Mouse (Mus musculus): ENCODE measurements around the gene Psmd1. TPM values are rescaled to one million over a fixed set of nuclear protein-coding genes. Genes with fewer than 3 reads are reported as not detected.

Psmd1 gene
- polyA plus RNA-seq, 1 experiment from 2014 or later, result 222 TPM

- 96% methylated on average over 6 of the region's 6 CpGs for WGBS
These were observed 92.4 kb downstream of the Psmd1 start for GRCm38 (mm10) chr1:86156595-86156994.

GRCm38 (mm10) chr1:86160059-86160458 lies 95.9 kb downstream of the Psmd1 start:
- ATAC-seq (ENCODE audit: insufficient number of reproducible peaks, low FRiP score, low TSS enrichment, low read depth) (no peak), DNase-seq (ENCODE audit: low spot score) (no peak)
- Histone ChIP-seq H3K4me2 (ENCODE audit: low read depth, severe bottlenecking) (no peak overlapping the region), H3K36me3 (ENCODE audit: control insufficient read depth, insufficient read depth, low read length) (peaks cover 7% of the 10 kb centered on the region; the same call in 1 of the 2 replicates), H3K9me3 (ENCODE audit: control insufficient read depth, low read length) (no peaks in the 10 kb centered on the region), H3K27me3 (ENCODE audit: control insufficient read depth, insufficient read depth, low read length) (no peaks in the 10 kb centered on the region), H3K9ac (ENCODE audit: low read length) (no peak overlapping the region), H3K27ac (replicated peaks; ENCODE audit: low read depth, low read length) (no peak overlapping the region), H3K4me1 (ENCODE audit: control insufficient read depth, insufficient read depth, low read length) (peaks cover 4% of the 10 kb centered on the region), H3K4me3 (ENCODE audit: low read depth, low read length) (no peak overlapping the region)
- 92% methylated on average over 6 of the region's 6 CpGs for WGBS

More at GRCm38 (mm10) chr1:86156595-86156994, 92.4 kb downstream of the Psmd1 start:
- DNase-seq (ENCODE audit: low spot score) (no peak), ATAC-seq (ENCODE audit: insufficient number of reproducible peaks, low FRiP score, low TSS enrichment, low read depth) (no peak)
- Histone ChIP-seq H3K27me3 (ENCODE audit: control insufficient read depth, insufficient read depth, low read length) (no peaks in the 10 kb centered on the region), H3K4me3 (ENCODE audit: low read depth, low read length) (no peak overlapping the region), H3K9me3 (ENCODE audit: control insufficient read depth, low read length) (no peaks in the 10 kb centered on the region), H3K4me2 (ENCODE audit: low read depth, severe bottlenecking) (no peak overlapping the region), H3K4me1 (ENCODE audit: control insufficient read depth, insufficient read depth, low read length) (peaks cover 6% of the 10 kb centered on the region), H3K36me3 (ENCODE audit: control insufficient read depth, insufficient read depth, low read length) (peaks cover 7% of the 10 kb centered on the region; the same call in 1 of the 2 replicates), H3K9ac (ENCODE audit: low read length) (no peak overlapping the region), H3K27ac (replicated peaks; ENCODE audit: low read depth, low read length) (no peak overlapping the region)

- H3K4me3 ChIP-seq (ENCODE audit: low read depth, low read length), result no peak overlapping the region
- peaks cover under 1% of the 10 kb centered on the region for H3K4me1 ChIP-seq (ENCODE audit: control insufficient read depth, insufficient read depth, low read length)
- H3K27me3 ChIP-seq (ENCODE audit: control insufficient read depth, insufficient read depth, low read length), result no peaks in the 10 kb centered on the region
- ATAC-seq (ENCODE audit: insufficient number of reproducible peaks, low FRiP score, low TSS enrichment, low read depth) (no peak), DNase-seq (ENCODE audit: low spot score) (no peak)
- no peak overlapping the region for H3K4me2 ChIP-seq (ENCODE audit: low read depth, severe bottlenecking)
- peaks cover 7% of the 10 kb centered on the region; the same call in 1 of the 2 replicates for H3K36me3 ChIP-seq (ENCODE audit: control insufficient read depth, insufficient read depth, low read length)
- WGBS, result 95% methylated on average over 5 of the region's 5 CpGs
- H3K9ac ChIP-seq (ENCODE audit: low read length), result no peak overlapping the region
- no peak overlapping the region for H3K27ac ChIP-seq (replicated peaks; ENCODE audit: low read depth, low read length)
- no peaks in the 10 kb centered on the region for H3K9me3 ChIP-seq (ENCODE audit: control insufficient read depth, low read length)
These were observed 96.3 kb downstream of the Psmd1 start for GRCm38 (mm10) chr1:86160479-86160878.

GRCm38 (mm10) chr1:86161061-86161460 lies 96.9 kb downstream of the Psmd1 start:
- Histone ChIP-seq H3K9me3 (ENCODE audit: control insufficient read depth, low read length) (no peaks in the 10 kb centered on the region), H3K4me3 (ENCODE audit: low read depth, low read length) (no peak overlapping the region), H3K9ac (ENCODE audit: low read length) (no peak overlapping the region), H3K27ac (replicated peaks; ENCODE audit: low read depth, low read length) (no peak overlapping the region), H3K4me1 (ENCODE audit: control insufficient read depth, insufficient read depth, low read length) (no peaks in the 10 kb centered on the region), H3K4me2 (ENCODE audit: low read depth, severe bottlenecking) (no peak overlapping the region), H3K27me3 (ENCODE audit: control insufficient read depth, insufficient read depth, low read length) (no peaks in the 10 kb centered on the region), H3K36me3 (ENCODE audit: control insufficient read depth, insufficient read depth, low read length) (peaks cover 7% of the 10 kb centered on the region; the same call in 1 of the 2 replicates)
- WGBS, result 95% methylated on average over 5 of the region's 5 CpGs
- DNase-seq (ENCODE audit: low spot score) (no peak), ATAC-seq (ENCODE audit: insufficient number of reproducible peaks, low FRiP score, low TSS enrichment, low read depth) (no peak)

GRCm38 (mm10) chr1:86174602-86175001 lies 110.4 kb downstream of the Psmd1 start:
- 89% methylated on average over 5 of the region's 5 CpGs for WGBS
- peaks cover 5% of the 10 kb centered on the region; the same call in 1 of the 2 replicates for H3K36me3 ChIP-seq (ENCODE audit: control insufficient read depth, insufficient read depth, low read length)

GRCm38 (mm10) chr1:86176066-86176465 lies 111.9 kb downstream of the Psmd1 start:
- Histone ChIP-seq H3K9ac (ENCODE audit: low read length) (no peak overlapping the region), H3K4me2 (ENCODE audit: low read depth, severe bottlenecking) (no peak overlapping the region), H3K9me3 (ENCODE audit: control insufficient read depth, low read length) (no peaks in the 10 kb centered on the region), H3K4me1 (ENCODE audit: control insufficient read depth, insufficient read depth, low read length) (no peaks in the 10 kb centered on the region), H3K36me3 (ENCODE audit: control insufficient read depth, insufficient read depth, low read length) (peaks cover 5% of the 10 kb centered on the region; the same call in 1 of the 2 replicates), H3K27me3 (ENCODE audit: control insufficient read depth, insufficient read depth, low read length) (no peaks in the 10 kb centered on the region), H3K27ac (replicated peaks; ENCODE audit: low read depth, low read length) (no peak overlapping the region), H3K4me3 (ENCODE audit: low read depth, low read length) (no peak overlapping the region)
- DNase-seq (ENCODE audit: low spot score) (no peak), ATAC-seq (ENCODE audit: insufficient number of reproducible peaks, low FRiP score, low TSS enrichment, low read depth) (no peak)
- 76% methylated on average over 2 of the region's 2 CpGs for WGBS

More at GRCm38 (mm10) chr1:86174602-86175001, 110.4 kb downstream of the Psmd1 start:
- no peaks in the 10 kb centered on the region for H3K9me3 ChIP-seq (ENCODE audit: control insufficient read depth, low read length)
- H3K27ac ChIP-seq (replicated peaks; ENCODE audit: low read depth, low read length), result no peak overlapping the region
- DNase-seq (ENCODE audit: low spot score) (no peak), ATAC-seq (ENCODE audit: insufficient number of reproducible peaks, low FRiP score, low TSS enrichment, low read depth) (no peak)
- H3K27me3 ChIP-seq (ENCODE audit: control insufficient read depth, insufficient read depth, low read length), result no peaks in the 10 kb centered on the region
- H3K9ac ChIP-seq (ENCODE audit: low read length), result no peak overlapping the region
- no peak overlapping the region for H3K4me2 ChIP-seq (ENCODE audit: low read depth, severe bottlenecking)
- H3K4me1 ChIP-seq (ENCODE audit: control insufficient read depth, insufficient read depth, low read length), result no peaks in the 10 kb centered on the region
- H3K4me3 ChIP-seq (ENCODE audit: low read depth, low read length), result no peak overlapping the region

- Histone ChIP-seq H3K27me3 (ENCODE audit: control insufficient read depth, insufficient read depth, low read length) (no peaks in the 10 kb centered on the region), H3K36me3 (ENCODE audit: control insufficient read depth, insufficient read depth, low read length) (peaks cover under 1% of the 10 kb centered on the region; the same call in 1 of the 2 replicates), H3K9me3 (ENCODE audit: control insufficient read depth, low read length) (no peaks in the 10 kb centered on the region), H3K4me1 (ENCODE audit: control insufficient read depth, insufficient read depth, low read length) (no peaks in the 10 kb centered on the region), H3K4me2 (ENCODE audit: low read depth, severe bottlenecking) (no peak overlapping the region), H3K9ac (ENCODE audit: low read length) (no peak overlapping the region), H3K27ac (replicated peaks; ENCODE audit: low read depth, low read length) (no peak overlapping the region), H3K4me3 (ENCODE audit: low read depth, low read length) (no peak overlapping the region)
- DNase-seq (ENCODE audit: low spot score) (peak; percentile 90), ATAC-seq (ENCODE audit: insufficient number of reproducible peaks, low FRiP score, low TSS enrichment, low read depth) (peak; percentile 65; the same call in 1 of the 2 replicates)
- WGBS, result 50% methylated on average over 7 of the region's 7 CpGs
These were observed 114.5 kb downstream of the Psmd1 start for GRCm38 (mm10) chr1:86178462-86179253.

GRCm38 (mm10) chr1:86182004-86182709 lies 118.0 kb downstream of the Psmd1 start:
- no peaks in the 10 kb centered on the region for H3K9me3 ChIP-seq (ENCODE audit: control insufficient read depth, low read length)
- no peaks in the 10 kb centered on the region for H3K36me3 ChIP-seq (ENCODE audit: control insufficient read depth, insufficient read depth, low read length)
- H3K27me3 ChIP-seq (ENCODE audit: control insufficient read depth, insufficient read depth, low read length), result no peaks in the 10 kb centered on the region
- H3K4me2 ChIP-seq (ENCODE audit: low read depth, severe bottlenecking), result no peak overlapping the region
- no peak overlapping the region for H3K27ac ChIP-seq (replicated peaks; ENCODE audit: low read depth, low read length)
- H3K4me1 ChIP-seq (ENCODE audit: control insufficient read depth, insufficient read depth, low read length), result no peaks in the 10 kb centered on the region
- H3K9ac ChIP-seq (ENCODE audit: low read length), result no peak overlapping the region
- 55% methylated on average over 5 of the region's 5 CpGs for WGBS
- no peak for ATAC-seq (ENCODE audit: insufficient number of reproducible peaks, low FRiP score, low TSS enrichment, low read depth)
- no peak overlapping the region for H3K4me3 ChIP-seq (ENCODE audit: low read depth, low read length)
- DNase-seq (ENCODE audit: low spot score), result no peak
